Mouse (Mus musculus) thymus, postnatal 10 days (tissue): ENCODE results near the gene Gpr63.
"Not testable (repeated sequence)": the region's sequence is repeated elsewhere in the genome, so short reads cannot be mapped to it uniquely, and the experiment has no call there.

Experiments used
- DNase-seq, 2 experiments: peaks; one replicate each; pipeline ENCODE4 v3.0.0; 2021; ENCODE audit warnings: low spot score in 2 of 2

Gene Gpr63

GRCm38 (mm10) chr4:24966299-24966991 lies at the start of gene Gpr63:
Gene Gpr63, plus strand, starts transcription at chr4:24966407.
- peak in 1 of 2 experiments; percentile 3 for DNase-seq

- no peak for DNase-seq
Measured at GRCm38 (mm10) chr4:24920006-24920577, 46.1 kb upstream of the Gpr63 start.

GRCm38 (mm10) chr4:24924726-24925125 lies 41.5 kb upstream of the Gpr63 start:
- DNase-seq = no peak

GRCm38 (mm10) chr4:24928260-24928780 lies 37.9 kb upstream of the Gpr63 start:
- no peak for DNase-seq

- DNase-seq = no peak
Measured at GRCm38 (mm10) chr4:24928926-24929325, 37.3 kb upstream of the Gpr63 start.

GRCm38 (mm10) chr4:24942728-24943424 lies 23.3 kb upstream of the Gpr63 start:
- DNase-seq = no peak

- no peak for DNase-seq
Measured at GRCm38 (mm10) chr4:24965918-24966298, 299 bp upstream of the Gpr63 start.

- no peak for DNase-seq
Measured at GRCm38 (mm10) chr4:24967251-24967650, 1.0 kb downstream of the Gpr63 start.

GRCm38 (mm10) chr4:24978589-24978988 lies 12.4 kb downstream of the Gpr63 start:
- DNase-seq = no peak

GRCm38 (mm10) chr4:24985612-24986011 lies 19.4 kb downstream of the Gpr63 start:
- DNase-seq = no peak

- DNase-seq = no peak
Measured at GRCm38 (mm10) chr4:24991475-24991874, 25.3 kb downstream of the Gpr63 start.

GRCm38 (mm10) chr4:25009328-25009727 lies 43.1 kb downstream of the Gpr63 start:
- not testable (repeated sequence) for DNase-seq

- DNase-seq = no peak
Measured at GRCm38 (mm10) chr4:25011780-25012179, 45.6 kb downstream of the Gpr63 start.

GRCm38 (mm10) chr4:25012726-25013125 lies 46.5 kb downstream of the Gpr63 start:
- DNase-seq = no peak

GRCm38 (mm10) chr4:25015017-25015655 lies 48.9 kb downstream of the Gpr63 start:
- DNase-seq = no peak

- no peak for DNase-seq
Measured at GRCm38 (mm10) chr4:25028252-25028651, 62.0 kb downstream of the Gpr63 start.

GRCm38 (mm10) chr4:25028752-25029151 lies 62.5 kb downstream of the Gpr63 start:
- DNase-seq = no peak

- no peak for DNase-seq
Measured at GRCm38 (mm10) chr4:25029875-25030274, 63.7 kb downstream of the Gpr63 start.

- no peak for DNase-seq
Measured at GRCm38 (mm10) chr4:25035158-25035791, 69.1 kb downstream of the Gpr63 start.

- no peak for DNase-seq
Measured at GRCm38 (mm10) chr4:25035806-25036205, 69.6 kb downstream of the Gpr63 start.

GRCm38 (mm10) chr4:25037260-25037659 lies 71.1 kb downstream of the Gpr63 start:
- DNase-seq = no peak

GRCm38 (mm10) chr4:25055541-25055940 lies 89.3 kb downstream of the Gpr63 start:
- not testable (repeated sequence) for DNase-seq
